Mouse (Mus musculus): Measurements from ENCODE around the gene Fance.

DNA sequence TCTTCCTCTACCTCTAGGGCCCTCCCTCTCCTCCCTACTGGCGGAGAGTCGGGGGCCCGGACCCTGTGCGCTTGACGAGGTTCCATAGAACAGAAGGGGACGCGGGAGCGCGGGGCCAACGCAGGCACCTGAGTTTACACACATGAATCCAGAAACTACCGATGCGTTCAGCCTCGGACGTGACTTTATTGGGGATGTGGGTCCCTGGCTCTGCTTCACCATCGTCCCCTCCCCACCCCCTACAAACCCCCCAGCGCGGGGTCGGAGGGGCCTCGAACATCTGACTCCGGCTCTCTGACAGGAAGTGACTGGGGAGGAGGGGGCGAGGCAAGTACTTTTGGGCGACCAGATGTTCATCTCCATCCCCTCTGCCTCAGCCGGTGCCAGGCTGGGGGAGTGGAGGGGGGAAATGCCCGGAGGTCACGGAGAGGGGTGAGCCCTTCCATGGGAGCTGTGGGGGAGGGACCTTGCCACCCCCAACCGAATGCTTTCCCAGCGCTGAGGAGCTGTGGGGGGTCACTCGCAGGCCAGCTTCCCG, 38.1 kb downstream of the Fance start:
- TF ChIP-seq CTCF (IDR thresholded peaks at IDR 0.05; ENCODE audit: low read depth, low read length) (no peak), POLR2A (IDR thresholded peaks at IDR 0.05; ENCODE audit: insufficient read depth, low read length) (no peak)

All from ES-Bruce4 (cell line).